Mouse (Mus musculus): ENCODE data around the gene Phgdh. TPM values are rescaled to one million over a fixed set of nuclear protein-coding genes. Genes with fewer than 3 reads are reported as not detected.

Phgdh gene
- polyA plus RNA-seq, 1 experiment from 2014 or later: 119 TPM

DNA sequence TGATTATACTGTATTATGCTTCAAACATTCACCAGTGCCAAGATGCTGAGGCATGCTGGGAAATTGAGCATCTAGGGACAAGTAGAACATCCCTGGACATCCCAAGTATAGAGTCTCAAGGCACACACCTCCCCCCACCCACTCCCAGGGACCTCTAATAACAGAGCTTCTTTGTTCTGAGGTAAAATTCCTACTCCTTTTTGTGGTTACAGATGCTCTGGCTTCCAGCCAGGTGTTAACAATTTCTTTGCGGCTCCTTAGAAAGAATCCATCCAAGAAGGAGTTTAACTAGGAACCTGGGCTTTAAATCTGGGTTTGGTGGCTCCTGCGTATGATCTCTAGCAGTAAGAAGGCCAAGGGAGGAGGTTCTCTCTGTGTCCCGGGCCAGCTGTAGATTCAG is 22.6 kb downstream of the Phgdh start:
- H3K4me2 ChIP-seq: no peak overlapping the region
- ATAC-seq (replicated peaks; ENCODE audit: insufficient number of reproducible peaks, low FRiP score, low TSS enrichment): no peak
- 76% methylated on average over 3 of the region's 3 CpGs for WGBS (ENCODE audit: insufficient replicate concordance)
- H3K4me1 ChIP-seq (ENCODE audit: control insufficient read depth, insufficient read depth, low read length): no peaks in the 10 kb centered on the region
- H3K4me3 ChIP-seq (ENCODE audit: low read depth, low read length): no peak overlapping the region
- H3K27me3 ChIP-seq (ENCODE audit: control insufficient read depth, insufficient read depth, low read length): no peaks in the 10 kb centered on the region
- no peaks in the 10 kb centered on the region for H3K9me3 ChIP-seq (replicated peaks; ENCODE audit: control insufficient read depth, low read length)
- no peak overlapping the region for H3K27ac ChIP-seq (ENCODE audit: low read depth, low read length)
- no peak overlapping the region for H3K9ac ChIP-seq (ENCODE audit: low read depth, low read length)
- H3K36me3 ChIP-seq (ENCODE audit: control insufficient read depth, insufficient read depth, low read length): peaks cover 3% of the 10 kb centered on the region; the same call in 1 of the 2 replicates

DNA sequence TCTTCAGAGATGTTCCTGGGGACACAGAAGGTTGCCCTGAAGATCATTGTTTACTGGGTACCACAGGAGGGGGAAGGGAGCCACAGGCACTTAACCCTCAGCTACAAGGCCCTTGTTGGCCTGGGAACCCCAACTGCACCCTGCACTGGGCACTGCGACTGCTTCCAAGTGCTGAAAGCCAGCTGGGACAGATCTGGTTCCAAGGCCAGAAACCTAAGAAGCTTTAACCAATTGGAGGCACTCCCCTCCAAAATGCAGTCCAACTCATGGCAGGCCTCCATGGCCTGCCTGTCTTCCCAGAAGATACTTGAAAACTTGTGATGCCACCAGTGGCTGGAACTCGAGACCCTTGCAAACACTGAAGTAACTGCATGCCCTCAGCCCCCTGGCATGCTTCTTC is 24.6 kb downstream of the Phgdh start:
- Histone ChIP-seq H3K27me3 (ENCODE audit: control insufficient read depth, insufficient read depth, low read length) (no peaks in the 10 kb centered on the region), H3K36me3 (ENCODE audit: control insufficient read depth, insufficient read depth, low read length) (peaks cover under 1% of the 10 kb centered on the region; the same call in 1 of the 2 replicates), H3K4me3 (ENCODE audit: low read depth, low read length) (no peak overlapping the region), H3K4me1 (ENCODE audit: control insufficient read depth, insufficient read depth, low read length) (no peaks in the 10 kb centered on the region), H3K27ac (ENCODE audit: low read depth, low read length) (no peak overlapping the region), H3K4me2 (no peak overlapping the region), H3K9ac (ENCODE audit: low read depth, low read length) (no peak overlapping the region), H3K9me3 (replicated peaks; ENCODE audit: control insufficient read depth, low read length) (no peaks in the 10 kb centered on the region)
- no peak for ATAC-seq (replicated peaks; ENCODE audit: insufficient number of reproducible peaks, low FRiP score, low TSS enrichment)
- WGBS (ENCODE audit: insufficient replicate concordance): 76% methylated on average over 2 of the region's 2 CpGs

DNA sequence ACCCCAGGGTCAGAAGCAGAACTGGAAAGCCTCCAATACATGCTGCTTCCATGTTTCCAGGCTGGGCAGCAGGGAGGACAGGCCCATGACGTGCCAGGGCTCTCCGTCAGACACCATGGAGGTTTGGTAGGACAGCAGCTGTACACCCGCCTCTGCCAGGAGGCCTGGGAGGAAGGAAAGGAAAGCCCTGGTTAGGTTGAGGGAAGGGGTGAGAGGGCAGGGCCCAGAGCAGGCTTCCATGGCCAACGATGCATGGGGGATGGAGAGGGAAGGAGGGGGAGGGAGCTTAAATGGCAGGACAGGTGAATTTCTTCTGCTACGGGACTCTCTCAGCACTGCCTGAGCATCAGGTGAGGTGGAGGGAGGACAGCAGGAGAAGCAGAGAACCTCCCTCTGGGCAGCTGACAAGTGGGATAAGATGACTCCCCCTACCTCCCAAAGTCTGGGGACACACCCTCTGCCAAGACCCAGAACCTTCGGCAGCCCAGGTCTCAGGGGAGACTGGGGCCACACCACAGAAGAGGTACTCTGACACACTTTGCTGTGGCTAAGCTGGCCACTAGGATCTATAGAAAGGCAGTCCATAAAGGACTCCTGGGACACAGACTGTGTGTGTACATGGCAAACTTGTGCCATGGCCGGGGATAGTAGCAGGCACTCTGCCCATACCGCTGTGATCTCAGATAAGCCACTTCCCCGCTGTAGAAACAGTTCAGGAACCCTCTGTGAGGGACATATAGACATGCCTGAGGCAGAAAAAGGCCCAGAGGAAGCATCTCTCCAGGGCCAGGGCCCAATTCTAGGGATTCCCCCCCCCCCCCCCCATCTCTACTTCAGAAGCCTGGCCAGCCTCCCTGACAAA is 26.3 kb downstream of the Phgdh start:
- Histone ChIP-seq H3K9me3 (replicated peaks; ENCODE audit: control insufficient read depth, low read length) (no peaks in the 10 kb centered on the region), H3K27me3 (ENCODE audit: control insufficient read depth, insufficient read depth, low read length) (no peaks in the 10 kb centered on the region), H3K4me1 (ENCODE audit: control insufficient read depth, insufficient read depth, low read length) (no peaks in the 10 kb centered on the region), H3K4me3 (ENCODE audit: low read depth, low read length) (no peak overlapping the region), H3K36me3 (ENCODE audit: control insufficient read depth, insufficient read depth, low read length) (no peaks in the 10 kb centered on the region), H3K4me2 (no peak overlapping the region), H3K27ac (ENCODE audit: low read depth, low read length) (no peak overlapping the region), H3K9ac (ENCODE audit: low read depth, low read length) (no peak overlapping the region)
- ATAC-seq (replicated peaks; ENCODE audit: insufficient number of reproducible peaks, low FRiP score, low TSS enrichment): no peak
- 78% methylated on average over 9 of the region's 9 CpGs for WGBS (ENCODE audit: insufficient replicate concordance)

DNA sequence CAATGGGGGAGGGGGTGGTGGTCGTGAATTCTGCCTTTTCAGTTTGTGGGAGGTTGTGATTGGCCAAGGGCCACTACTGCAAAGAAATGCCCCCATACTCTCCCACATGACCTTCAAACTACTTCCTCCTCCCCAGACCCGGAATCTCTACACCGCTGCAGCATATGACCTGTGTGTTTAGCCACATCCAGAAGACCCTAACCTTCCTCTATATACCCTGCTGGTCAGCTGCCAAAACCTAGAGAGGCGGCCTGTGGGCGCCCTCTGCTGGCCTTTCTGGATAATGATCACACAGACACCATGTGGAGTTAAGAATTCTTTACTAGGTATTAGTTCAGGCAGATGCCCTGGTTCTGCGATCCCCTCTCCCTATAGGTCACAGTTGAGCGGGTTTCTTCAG is 26.9 kb downstream of the Phgdh start:
- no peaks in the 10 kb centered on the region for H3K9me3 ChIP-seq (replicated peaks; ENCODE audit: control insufficient read depth, low read length)
- H3K27ac ChIP-seq (ENCODE audit: low read depth, low read length): no peak overlapping the region
- H3K36me3 ChIP-seq (ENCODE audit: control insufficient read depth, insufficient read depth, low read length): no peaks in the 10 kb centered on the region
- no peak overlapping the region for H3K4me3 ChIP-seq (ENCODE audit: low read depth, low read length)
- H3K4me2 ChIP-seq: no peak overlapping the region
- H3K27me3 ChIP-seq (ENCODE audit: control insufficient read depth, insufficient read depth, low read length): no peaks in the 10 kb centered on the region
- ATAC-seq (replicated peaks; ENCODE audit: insufficient number of reproducible peaks, low FRiP score, low TSS enrichment): no peak; the same call in 1 of the 2 replicates
- H3K4me1 ChIP-seq (ENCODE audit: control insufficient read depth, insufficient read depth, low read length): no peaks in the 10 kb centered on the region
- 35% methylated on average over 6 of the region's 7 CpGs for WGBS (ENCODE audit: insufficient replicate concordance)
- H3K9ac ChIP-seq (ENCODE audit: low read depth, low read length): no peak overlapping the region

DNA sequence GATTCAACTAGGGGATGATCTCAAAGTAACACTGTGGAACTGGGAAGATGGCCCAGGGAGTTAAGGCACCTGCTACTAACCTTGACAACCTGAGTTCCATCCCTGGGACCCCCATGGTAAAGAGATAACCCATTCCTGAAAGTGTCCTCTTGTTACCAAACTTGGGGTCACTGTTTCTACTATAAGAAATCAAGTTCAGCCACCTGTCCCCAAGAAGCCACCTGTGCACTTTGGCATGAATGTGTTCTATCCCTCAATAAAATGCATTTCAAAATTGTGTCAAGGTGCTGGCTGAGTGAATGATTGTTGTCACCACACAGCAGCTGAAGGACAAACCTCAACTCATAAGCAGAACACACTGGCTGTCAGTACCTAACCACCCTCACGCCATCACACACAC is 29.3 kb downstream of the Phgdh start:
- Histone ChIP-seq H3K4me3 (ENCODE audit: low read depth, low read length) (no peak overlapping the region), H3K27me3 (ENCODE audit: control insufficient read depth, insufficient read depth, low read length) (no peaks in the 10 kb centered on the region), H3K4me2 (no peak overlapping the region), H3K4me1 (ENCODE audit: control insufficient read depth, insufficient read depth, low read length) (no peaks in the 10 kb centered on the region), H3K27ac (ENCODE audit: low read depth, low read length) (no peak overlapping the region), H3K9ac (ENCODE audit: low read depth, low read length) (no peak overlapping the region), H3K9me3 (replicated peaks; ENCODE audit: control insufficient read depth, low read length) (no peaks in the 10 kb centered on the region), H3K36me3 (ENCODE audit: control insufficient read depth, insufficient read depth, low read length) (no peaks in the 10 kb centered on the region)
- ATAC-seq (replicated peaks; ENCODE audit: insufficient number of reproducible peaks, low FRiP score, low TSS enrichment): no peak
- 85% methylated on average over 1 of the region's 1 CpGs for WGBS (ENCODE audit: insufficient replicate concordance)

DNA sequence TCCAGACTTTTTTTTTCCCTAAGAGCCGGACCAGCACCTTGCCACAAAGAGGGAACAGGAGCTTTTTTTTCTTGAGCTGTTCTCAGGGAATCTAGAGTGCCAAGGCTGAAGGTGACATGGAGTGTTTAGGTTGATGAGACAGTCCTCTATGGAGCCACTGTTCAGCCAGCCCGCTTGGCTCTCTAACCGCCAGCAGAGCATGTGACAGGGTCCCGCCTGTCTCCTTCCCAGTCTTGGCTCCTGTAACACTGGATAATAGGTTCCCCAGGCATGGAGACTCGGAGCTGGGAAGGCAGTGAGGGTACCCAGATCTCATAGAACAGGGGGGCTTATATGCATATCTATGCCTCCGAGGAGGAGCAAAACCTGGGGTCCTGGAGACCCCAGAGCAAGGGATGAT is 31.2 kb downstream of the Phgdh start:
- Histone ChIP-seq H3K27ac (ENCODE audit: low read depth, low read length) (no peak overlapping the region), H3K4me1 (ENCODE audit: control insufficient read depth, insufficient read depth, low read length) (no peaks in the 10 kb centered on the region), H3K4me3 (ENCODE audit: low read depth, low read length) (no peak overlapping the region), H3K27me3 (ENCODE audit: control insufficient read depth, insufficient read depth, low read length) (no peaks in the 10 kb centered on the region), H3K9ac (ENCODE audit: low read depth, low read length) (no peak overlapping the region), H3K36me3 (ENCODE audit: control insufficient read depth, insufficient read depth, low read length) (no peaks in the 10 kb centered on the region), H3K4me2 (no peak overlapping the region), H3K9me3 (replicated peaks; ENCODE audit: control insufficient read depth, low read length) (no peaks in the 10 kb centered on the region)
- ATAC-seq (replicated peaks; ENCODE audit: insufficient number of reproducible peaks, low FRiP score, low TSS enrichment): no peak
- 74% methylated on average over 6 of the region's 6 CpGs for WGBS (ENCODE audit: insufficient replicate concordance)

DNA sequence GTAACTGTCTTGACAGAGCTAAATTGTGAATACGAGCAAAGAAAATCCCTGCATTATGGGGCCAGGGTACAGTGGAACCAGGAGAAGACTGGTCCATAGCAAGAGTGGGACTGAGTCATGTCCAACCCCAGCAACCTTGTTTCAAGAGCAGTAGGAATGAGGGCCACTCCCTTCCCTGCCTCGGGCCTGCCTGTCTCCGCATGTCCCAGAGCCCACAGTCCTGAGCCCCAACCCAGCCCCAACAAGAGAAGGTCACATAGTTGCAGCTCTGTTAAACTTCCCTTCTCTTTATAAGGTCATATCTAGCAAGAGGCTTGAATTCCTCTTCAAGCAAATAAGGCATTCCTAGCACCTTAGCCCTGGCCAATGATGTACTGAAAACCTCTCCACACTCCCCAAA is 38.0 kb downstream of the Phgdh start:
- Histone ChIP-seq H3K4me3 (ENCODE audit: low read depth, low read length) (no peak overlapping the region), H3K27me3 (ENCODE audit: control insufficient read depth, insufficient read depth, low read length) (no peaks in the 10 kb centered on the region), H3K27ac (ENCODE audit: low read depth, low read length) (no peak overlapping the region), H3K36me3 (ENCODE audit: control insufficient read depth, insufficient read depth, low read length) (no peaks in the 10 kb centered on the region), H3K4me1 (ENCODE audit: control insufficient read depth, insufficient read depth, low read length) (no peaks in the 10 kb centered on the region), H3K4me2 (no peak overlapping the region), H3K9me3 (replicated peaks; ENCODE audit: control insufficient read depth, low read length) (no peaks in the 10 kb centered on the region), H3K9ac (ENCODE audit: low read depth, low read length) (no peak overlapping the region)
- no peak for ATAC-seq (replicated peaks; ENCODE audit: insufficient number of reproducible peaks, low FRiP score, low TSS enrichment)
- WGBS (ENCODE audit: insufficient replicate concordance): 82% methylated on average over 3 of the region's 3 CpGs

DNA sequence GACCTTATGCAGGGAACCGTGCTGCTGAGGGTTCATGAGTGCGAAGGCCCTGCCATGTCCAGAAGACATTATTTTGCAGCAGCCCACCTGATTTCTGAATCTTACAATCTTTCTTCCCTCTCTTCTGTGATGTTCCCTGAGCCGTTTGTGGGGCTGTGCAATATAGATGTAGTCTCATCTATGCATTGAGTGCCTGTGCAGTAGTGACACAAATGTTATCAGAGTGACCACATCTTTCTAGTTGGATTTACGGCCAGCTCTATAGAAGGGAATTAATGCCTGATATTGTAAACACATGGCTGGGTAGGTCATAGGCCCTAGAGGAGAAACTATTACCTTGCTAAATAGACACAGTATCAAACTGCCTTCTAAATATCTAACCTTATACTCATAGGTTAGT is 39.5 kb downstream of the Phgdh start:
- Histone ChIP-seq H3K4me3 (ENCODE audit: low read depth, low read length) (no peak overlapping the region), H3K4me2 (no peak overlapping the region), H3K36me3 (ENCODE audit: control insufficient read depth, insufficient read depth, low read length) (no peaks in the 10 kb centered on the region), H3K9ac (ENCODE audit: low read depth, low read length) (no peak overlapping the region), H3K27ac (ENCODE audit: low read depth, low read length) (no peak overlapping the region), H3K4me1 (ENCODE audit: control insufficient read depth, insufficient read depth, low read length) (no peaks in the 10 kb centered on the region), H3K9me3 (replicated peaks; ENCODE audit: control insufficient read depth, low read length) (no peaks in the 10 kb centered on the region), H3K27me3 (ENCODE audit: control insufficient read depth, insufficient read depth, low read length) (no peaks in the 10 kb centered on the region)
- 78% methylated on average over 4 of the region's 4 CpGs for WGBS (ENCODE audit: insufficient replicate concordance)
- ATAC-seq (replicated peaks; ENCODE audit: insufficient number of reproducible peaks, low FRiP score, low TSS enrichment): no peak

Data from heart, embryonic 11.5 days (tissue).